Mouse (Mus musculus): ENCODE results near the gene Atp13a3.
"Not testable (repeated sequence)": the region's sequence is repeated elsewhere in the genome, so short reads cannot be mapped to it uniquely, and the experiment has no call there.

The Atp13a3 gene

GRCm38 (mm10) chr16:30405925-30406670 is at the start of gene Atp13a3:
Atp13a3 (minus strand) TSS chr16:30405975.
- in situ Hi-C loops (cut with MboI, MseI): no loop called here

DNA sequence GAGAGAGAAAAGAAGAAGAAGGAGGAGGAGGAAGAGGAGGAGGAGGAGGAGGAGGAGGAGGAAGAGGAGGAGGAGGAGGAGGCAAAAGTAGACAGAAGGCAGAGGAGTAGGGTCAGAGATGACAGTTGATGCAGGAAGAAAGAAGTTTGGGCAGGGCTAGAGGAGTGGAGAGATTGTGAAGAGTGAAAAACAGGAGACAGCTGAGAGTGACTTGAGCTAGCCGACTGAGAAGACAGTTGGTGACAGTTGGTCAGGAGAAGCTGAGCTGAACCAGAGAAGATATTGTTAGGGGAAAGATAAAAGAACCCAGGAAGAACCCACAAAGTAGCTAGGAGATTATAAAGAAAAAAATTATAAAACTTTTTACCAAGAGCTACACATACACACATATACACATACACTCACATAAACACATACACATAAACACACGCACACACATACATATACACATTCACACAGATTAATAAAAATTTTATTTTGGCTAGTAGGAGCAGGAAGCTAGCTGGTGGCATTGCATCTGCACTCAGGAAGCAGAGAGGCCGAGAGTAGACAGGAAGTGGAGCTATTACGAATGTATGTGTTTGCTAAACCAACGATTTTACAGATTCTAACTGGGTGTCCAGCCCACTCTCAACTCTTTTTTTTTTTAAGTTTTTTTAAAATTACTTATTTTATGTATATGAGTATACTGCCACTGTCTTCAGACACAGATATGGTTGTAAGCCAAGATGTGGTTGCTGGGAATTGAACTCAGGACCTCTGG is 47.6 kb upstream of the Atp13a3 start:
- in situ Hi-C loops (cut with MboI, MseI): no loop called here

DNA sequence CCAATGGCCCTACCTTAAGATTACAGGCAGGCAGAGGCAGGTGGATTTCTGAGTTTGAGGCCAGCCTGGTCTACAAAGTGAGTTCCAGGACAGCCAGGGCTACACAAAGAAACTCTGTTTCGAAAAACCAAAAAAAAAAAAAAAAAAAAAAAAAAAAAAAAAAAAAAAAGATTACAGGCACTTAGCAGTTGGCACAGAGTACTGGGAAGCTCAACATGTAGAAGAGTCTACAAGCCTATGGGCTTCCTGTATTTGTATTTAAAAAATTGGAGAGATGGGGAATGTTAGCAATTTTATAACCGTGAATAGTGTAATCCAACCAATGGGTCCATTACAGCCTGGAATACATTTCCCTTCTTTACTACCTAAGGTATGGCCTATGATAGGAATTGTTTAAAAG is 45.4 kb upstream of the Atp13a3 start:
- in situ Hi-C loops (cut with MboI, MseI): not testable (repeated sequence)

DNA sequence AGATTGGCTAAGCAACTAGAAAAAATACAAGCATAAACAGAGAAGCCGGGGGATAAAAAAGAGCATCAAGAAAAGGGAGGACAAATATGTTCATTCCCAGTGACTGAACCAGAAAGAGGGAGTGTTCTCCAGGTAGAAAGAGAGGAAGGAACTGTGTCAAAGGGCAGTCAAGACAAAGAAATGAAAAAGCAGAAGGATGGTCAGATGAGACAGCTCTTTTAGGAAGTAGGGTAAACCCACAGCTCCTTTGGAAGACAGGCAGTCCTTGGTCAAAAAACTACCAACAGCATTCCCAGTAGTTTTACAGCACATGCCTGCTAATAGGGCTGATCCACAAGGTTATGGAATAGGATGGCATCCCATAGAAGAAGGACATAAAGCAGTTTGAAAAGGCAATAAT is 43.2 kb upstream of the Atp13a3 start:
- in situ Hi-C loops (cut with MboI, MseI): no loop called here

GRCm38 (mm10) chr16:30448169-30448568 is 42.4 kb upstream of the Atp13a3 start:
- in situ Hi-C loops (cut with MboI, MseI): no loop called here

DNA sequence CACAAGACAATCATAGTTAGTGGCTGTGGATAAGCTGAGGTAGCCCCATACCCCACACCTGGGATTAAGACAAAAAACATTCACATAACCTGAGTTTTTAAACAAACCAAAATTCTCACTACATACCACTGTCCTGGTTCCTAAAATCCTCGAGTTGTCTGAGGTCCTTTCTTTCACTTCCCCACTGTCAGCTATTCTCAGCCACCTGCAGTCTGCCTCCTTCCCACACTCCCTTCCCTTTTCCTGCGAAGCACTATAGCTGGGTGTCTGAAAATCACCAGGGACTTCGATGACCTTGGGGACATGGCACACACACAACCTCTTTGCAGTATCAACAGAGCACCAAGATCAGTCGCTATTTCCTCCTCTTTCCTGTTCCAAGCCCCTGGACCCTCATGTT is 41.9 kb upstream of the Atp13a3 start:
- in situ Hi-C loops (cut with MboI, MseI): no loop called here

- in situ Hi-C loops (cut with MboI, MseI): no loop called here
Observed at GRCm38 (mm10) chr16:30443411-30443810, 37.6 kb upstream of the Atp13a3 start.

DNA sequence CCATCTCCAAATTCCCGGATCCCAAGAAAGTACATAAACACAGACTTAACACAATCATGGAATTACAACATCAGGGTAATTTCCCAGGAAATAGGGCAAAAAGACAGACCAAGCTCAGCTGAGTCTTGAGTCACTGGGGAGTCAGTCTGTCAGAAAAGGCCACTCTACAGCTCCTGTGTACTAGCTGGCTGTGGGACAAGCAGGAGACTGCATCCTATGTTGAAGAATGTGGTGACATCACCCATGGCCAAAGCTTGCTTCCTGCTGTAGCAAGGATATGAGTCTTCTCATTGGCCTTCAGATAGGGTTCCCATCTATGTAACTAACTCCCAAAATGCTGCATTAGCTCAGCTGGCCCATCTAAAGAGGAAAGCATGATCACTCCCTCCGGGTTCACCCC is 36.7 kb upstream of the Atp13a3 start:
- in situ Hi-C loops (cut with MboI, MseI): no loop called here

DNA sequence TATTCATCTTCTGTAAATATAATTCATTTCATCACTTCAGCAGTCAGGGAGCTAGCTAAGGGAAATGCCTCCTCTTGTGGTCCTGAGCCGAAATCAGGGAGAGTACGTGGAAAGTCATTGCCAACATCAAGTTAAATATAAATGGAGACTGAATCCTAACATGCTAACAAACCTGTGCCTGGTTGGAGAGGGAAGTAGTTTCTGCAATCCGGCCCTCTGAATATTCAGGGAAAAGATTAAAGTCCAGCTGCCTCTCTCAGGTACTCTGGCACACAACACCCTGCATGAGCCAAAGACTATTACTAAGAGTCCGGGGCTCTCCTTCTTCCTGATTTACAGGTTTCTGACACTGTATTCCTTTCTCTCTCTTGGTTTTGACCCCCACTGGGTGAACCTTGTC is 35.6 kb upstream of the Atp13a3 start:
- in situ Hi-C loops (cut with MboI, MseI): no loop called here

GRCm38 (mm10) chr16:30439841-30440240 is 34.1 kb upstream of the Atp13a3 start:
- in situ Hi-C loops (cut with MboI, MseI): loop anchor here (10.0 kb wide), 1 partner anchor 965 kb away; no protein-coding TSS in a partner anchor

DNA sequence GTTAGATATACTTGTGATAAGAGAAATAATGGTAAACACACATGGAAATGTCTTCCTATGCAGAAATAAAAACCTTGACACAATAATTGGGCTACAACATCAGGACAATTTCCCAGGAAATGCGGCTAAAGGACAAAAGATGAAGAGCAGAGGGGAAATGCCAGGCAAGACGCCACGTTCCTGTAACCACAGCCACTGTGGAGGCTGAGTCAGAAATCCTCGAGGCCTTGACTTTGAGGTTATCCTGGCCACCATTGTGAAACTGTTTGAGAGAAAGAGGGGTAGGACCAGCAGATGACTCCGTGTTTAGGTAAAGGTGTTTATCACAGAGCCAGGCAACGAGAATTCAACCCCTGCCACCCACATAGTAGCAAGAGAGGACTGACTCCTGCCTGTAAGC is 33.6 kb upstream of the Atp13a3 start:
- in situ Hi-C loops (cut with MboI, MseI): loop anchor here (10.0 kb wide), 1 partner anchor 965 kb away; no protein-coding TSS in a partner anchor

DNA sequence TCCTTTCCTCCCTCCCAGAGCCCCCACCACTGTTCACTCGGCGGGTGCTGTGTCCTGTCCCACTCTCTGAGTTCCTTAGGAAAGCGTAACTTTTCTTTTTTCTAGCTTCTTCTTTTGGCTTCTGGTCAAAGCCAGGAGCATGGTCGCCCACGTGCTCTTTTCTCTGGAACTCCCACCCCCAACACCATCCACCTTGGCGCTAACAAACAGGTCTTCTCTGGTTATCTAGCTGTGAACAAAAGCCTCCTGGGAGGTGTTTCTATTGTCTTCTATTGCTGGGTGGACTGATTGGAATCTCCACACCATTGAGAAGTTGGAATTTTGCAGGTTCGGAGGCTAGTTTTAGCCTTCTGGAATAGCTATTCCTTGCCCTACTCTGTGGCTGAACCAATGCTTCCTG is 30.5 kb upstream of the Atp13a3 start:
- in situ Hi-C loops (cut with MboI, MseI): loop anchor here (10.0 kb wide), 1 partner anchor 969 kb away; no protein-coding TSS in a partner anchor

DNA sequence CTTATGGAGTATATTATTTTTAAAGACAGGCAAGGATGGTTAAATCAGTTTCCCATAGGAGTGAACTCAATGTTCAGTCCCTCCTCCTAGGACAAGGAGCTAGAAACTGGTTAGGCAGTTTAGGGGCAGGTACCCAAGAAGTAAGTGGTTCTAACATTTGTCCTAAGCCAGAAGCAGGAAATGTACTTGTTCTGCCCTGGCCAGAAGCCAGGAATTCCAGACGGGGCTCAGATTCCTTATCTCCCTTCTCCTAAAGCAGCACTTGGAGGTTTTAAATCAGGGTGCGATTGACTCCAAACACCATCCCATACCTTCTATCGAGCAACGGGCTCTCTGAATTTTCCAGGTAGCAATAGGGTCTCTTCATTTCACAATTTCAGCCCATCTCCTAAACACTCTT is 29.6 kb upstream of the Atp13a3 start:
- in situ Hi-C loops (cut with MboI, MseI): loop anchor here (10.0 kb wide), 1 partner anchor 969 kb away; no protein-coding TSS in a partner anchor

DNA sequence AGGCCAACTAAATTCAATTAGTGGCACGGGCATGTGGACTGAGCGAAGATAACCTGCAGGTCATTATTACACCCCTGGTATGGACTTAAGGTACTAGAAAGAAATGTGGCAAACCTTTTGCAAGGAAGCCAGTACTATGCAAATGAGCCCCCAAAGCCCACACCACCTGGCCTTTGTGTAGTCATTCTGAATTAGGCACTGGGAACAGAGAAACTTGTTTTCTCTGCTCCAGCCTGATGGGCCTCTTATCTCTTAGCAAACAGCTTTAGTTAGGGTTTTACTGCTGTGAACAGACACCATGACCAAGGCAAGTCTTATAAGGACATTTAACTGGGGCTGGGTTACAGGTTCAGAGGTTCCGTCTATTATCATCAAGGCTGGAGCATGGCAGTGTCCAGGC is 27.4 kb upstream of the Atp13a3 start:
- in situ Hi-C loops (cut with MboI, MseI): loop anchor here (10.0 kb wide), 1 partner anchor 972 kb away; no protein-coding TSS in a partner anchor

DNA sequence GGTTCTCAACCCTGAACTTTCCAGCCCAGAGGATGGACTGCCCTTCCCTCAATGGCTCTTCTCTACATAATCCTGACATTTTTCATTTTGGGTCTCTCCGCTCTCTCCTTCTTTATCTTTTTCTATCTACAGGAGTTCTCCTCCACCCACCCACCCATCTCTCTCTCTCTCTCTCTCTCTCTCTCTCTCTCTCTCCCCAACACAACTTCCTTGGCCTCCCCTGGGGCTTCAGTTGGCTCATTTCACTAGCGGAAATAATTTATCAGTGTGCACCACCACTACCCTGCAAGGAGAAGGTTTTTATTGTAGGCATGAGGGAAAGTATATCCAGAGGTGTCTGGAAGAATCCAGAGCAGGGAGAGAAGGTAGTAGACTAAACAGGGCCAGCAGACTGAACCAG is 26.3 kb upstream of the Atp13a3 start:
- in situ Hi-C loops (cut with MboI, MseI): loop anchor here (10.0 kb wide), 1 partner anchor 973 kb away; no protein-coding TSS in a partner anchor

GRCm38 (mm10) chr16:30430512-30431088 is 24.8 kb upstream of the Atp13a3 start:
- in situ Hi-C loops (cut with MboI, MseI): loop anchor here (10.0 kb wide), 1 partner anchor 974 kb away; no protein-coding TSS in a partner anchor

DNA sequence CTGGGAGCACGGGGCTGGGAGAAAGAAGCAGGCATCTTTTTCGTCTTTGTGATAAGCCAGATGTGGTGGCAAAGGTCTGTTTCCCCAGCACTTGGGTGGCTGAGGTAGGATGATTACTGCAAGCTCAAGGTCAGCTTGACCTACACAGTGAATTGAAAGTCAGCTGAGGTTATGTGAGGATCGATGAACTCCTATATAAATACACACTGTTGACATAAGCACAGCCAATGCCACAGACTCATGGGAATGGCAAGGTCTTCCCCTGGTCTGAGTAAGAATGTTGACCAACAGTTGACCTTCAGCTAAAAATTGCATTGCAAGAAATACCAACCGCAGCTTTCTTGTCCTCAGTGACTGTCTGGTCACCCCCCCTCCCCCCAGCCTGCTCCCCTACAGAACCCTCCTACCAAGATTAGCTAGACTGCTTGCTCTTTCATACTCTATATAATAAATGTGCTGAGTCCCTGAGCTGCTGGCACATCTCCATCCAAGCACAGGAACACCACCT is 23.0 kb upstream of the Atp13a3 start:
- in situ Hi-C loops (cut with MboI, MseI): loop anchor here (5.0 kb wide), 1 partner anchor 63 kb away; no protein-coding TSS in a partner anchor

GRCm38 (mm10) chr16:30427466-30427865 is 21.7 kb upstream of the Atp13a3 start:
- in situ Hi-C loops (cut with MboI, MseI): loop anchor here (5.0 kb wide), 1 partner anchor 65 kb away; no protein-coding TSS in a partner anchor

DNA sequence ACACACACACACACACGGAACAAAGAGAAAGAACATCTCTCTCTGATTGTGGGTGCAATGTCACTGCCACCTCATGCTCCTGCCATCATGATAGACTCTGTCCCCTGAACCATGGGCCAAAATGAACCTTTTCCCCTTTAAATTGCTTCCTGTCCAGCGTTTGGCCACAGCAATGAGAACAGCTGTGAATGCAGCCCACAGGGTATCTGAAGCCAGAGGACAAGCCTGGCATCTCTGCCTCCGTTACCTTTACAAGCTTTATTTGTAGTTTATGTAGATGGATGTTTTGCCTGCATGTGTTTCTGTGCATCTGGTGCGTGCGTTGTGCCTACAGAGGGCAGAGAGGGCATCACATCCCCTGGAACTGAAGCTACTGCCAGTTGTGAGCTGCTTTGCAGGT is 21.2 kb upstream of the Atp13a3 start:
- in situ Hi-C loops (cut with MboI, MseI): loop anchor here (5.0 kb wide), 1 partner anchor 65 kb away; no protein-coding TSS in a partner anchor

GRCm38 (mm10) chr16:30425980-30426379 is 20.2 kb upstream of the Atp13a3 start:
- in situ Hi-C loops (cut with MboI, MseI): loop anchor here (5.0 kb wide), 1 partner anchor 66 kb away; no protein-coding TSS in a partner anchor

DNA sequence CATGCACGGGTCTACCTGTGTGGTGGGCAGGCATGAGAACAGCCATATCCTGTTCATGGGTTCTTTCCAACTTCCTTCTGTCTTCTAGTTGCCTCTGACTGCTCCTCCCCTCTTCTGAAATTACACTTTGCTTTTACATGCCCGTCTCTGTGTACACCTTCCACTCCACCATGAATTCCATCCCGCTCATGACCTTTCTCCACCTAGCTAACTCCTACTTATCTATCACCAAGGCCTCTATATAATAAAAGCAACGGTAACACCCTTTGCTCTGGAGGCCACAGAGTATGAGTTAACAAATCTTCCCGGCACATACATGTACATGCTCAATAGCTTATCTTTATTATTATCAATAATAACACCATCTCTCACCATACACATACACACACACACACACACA is 18.3 kb upstream of the Atp13a3 start:
- in situ Hi-C loops (cut with MboI, MseI): no loop called here

GRCm38 (mm10) chr16:30416707-30417106 is 10.9 kb upstream of the Atp13a3 start:
- in situ Hi-C loops (cut with MboI, MseI): no loop called here

All from regulatory T cell (primary cell).